Mouse (Mus musculus): ENCODE data around the gene Kcnk5. TPM values are rescaled to one million over a fixed set of nuclear protein-coding genes. Genes with fewer than 3 reads are reported as not detected.

Kcnk5 gene
- polyA plus RNA-seq, 1 experiment from 2014 or later = 2.5 TPM

DNA sequence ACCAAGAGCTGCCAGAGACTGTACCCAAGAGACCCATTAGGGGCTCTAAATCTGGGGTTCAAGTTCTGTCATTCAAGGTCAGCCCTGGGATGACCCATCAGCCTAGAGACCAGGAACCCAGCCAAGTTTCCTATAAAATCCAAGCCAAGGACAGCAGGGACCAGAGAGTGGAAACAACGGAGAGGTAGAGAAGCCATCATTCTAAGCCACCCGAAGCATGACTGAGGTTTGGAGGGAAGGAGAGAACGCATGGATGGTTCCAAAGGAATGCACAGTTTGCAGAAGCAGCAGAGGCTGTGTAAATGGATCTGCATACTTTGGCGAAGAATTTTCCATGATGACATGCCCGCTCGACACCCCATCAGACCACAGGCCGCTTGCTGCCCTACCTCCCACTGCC lies 33.8 kb downstream of the Kcnk5 start:
- Histone ChIP-seq H3K27ac (ENCODE audit: low read length) (no peak overlapping the region), H3K36me3 (ENCODE audit: control insufficient read depth, insufficient read depth) (no peaks in the 10 kb centered on the region), H3K27me3 (replicated peaks; ENCODE audit: control insufficient read depth, insufficient read depth, low read length) (no peaks in the 10 kb centered on the region), H3K9ac (replicated peaks; ENCODE audit: low read depth, low read length) (no peak overlapping the region), H3K4me2 (ENCODE audit: low read length) (no peak overlapping the region), H3K4me3 (replicated peaks; ENCODE audit: low read length) (no peak overlapping the region), H3K4me1 (replicated peaks; ENCODE audit: control insufficient read depth, insufficient read depth, low read length) (0 out of 2 replicates have a peak, but pooled peaks cover 2% of the 10 kb centered on the region), H3K9me3 (ENCODE audit: control insufficient read depth, low read length) (no peaks in the 10 kb centered on the region)
- no peak for ATAC-seq
- 97% methylated on average over 7 of the region's 7 CpGs for WGBS

DNA sequence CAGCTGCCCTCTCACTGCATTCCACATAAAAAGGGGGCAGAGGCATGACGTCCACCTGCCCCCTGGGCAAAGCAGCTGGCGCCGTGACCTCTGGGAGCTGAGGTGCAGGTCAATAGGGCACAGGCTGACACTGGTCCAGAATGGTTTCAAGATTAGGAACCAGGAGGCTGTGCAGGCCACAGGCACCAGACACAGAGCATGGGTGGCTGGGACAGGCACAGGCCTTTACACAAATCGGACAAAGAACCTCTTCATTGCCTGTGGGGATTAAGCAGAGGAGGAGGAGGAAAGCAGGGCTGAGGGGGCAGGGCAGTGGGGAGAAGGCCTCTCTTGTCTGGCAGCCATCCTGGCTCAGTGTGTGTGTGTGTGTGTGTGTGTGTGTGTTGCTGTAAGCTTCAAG lies 37.5 kb downstream of the Kcnk5 start:
- ATAC-seq = peak; percentile 28; the same call in 1 of the 2 replicates
- WGBS = 19% methylated on average over 4 of the region's 4 CpGs
- no peak overlapping the region for H3K4me3 ChIP-seq (replicated peaks; ENCODE audit: low read length)
- no peaks in the 10 kb centered on the region for H3K36me3 ChIP-seq (ENCODE audit: control insufficient read depth, insufficient read depth)
- H3K9ac ChIP-seq (replicated peaks; ENCODE audit: low read depth, low read length) = no peak overlapping the region
- no peak overlapping the region for H3K4me2 ChIP-seq (ENCODE audit: low read length)
- 0 out of 2 replicates have a peak, but pooled peaks cover 2% of the 10 kb centered on the region for H3K4me1 ChIP-seq (replicated peaks; ENCODE audit: control insufficient read depth, insufficient read depth, low read length)
- H3K27ac ChIP-seq (ENCODE audit: low read length) = no peak overlapping the region
- no peaks in the 10 kb centered on the region for H3K9me3 ChIP-seq (ENCODE audit: control insufficient read depth, low read length)
- H3K27me3 ChIP-seq (replicated peaks; ENCODE audit: control insufficient read depth, insufficient read depth, low read length) = no peaks in the 10 kb centered on the region

DNA sequence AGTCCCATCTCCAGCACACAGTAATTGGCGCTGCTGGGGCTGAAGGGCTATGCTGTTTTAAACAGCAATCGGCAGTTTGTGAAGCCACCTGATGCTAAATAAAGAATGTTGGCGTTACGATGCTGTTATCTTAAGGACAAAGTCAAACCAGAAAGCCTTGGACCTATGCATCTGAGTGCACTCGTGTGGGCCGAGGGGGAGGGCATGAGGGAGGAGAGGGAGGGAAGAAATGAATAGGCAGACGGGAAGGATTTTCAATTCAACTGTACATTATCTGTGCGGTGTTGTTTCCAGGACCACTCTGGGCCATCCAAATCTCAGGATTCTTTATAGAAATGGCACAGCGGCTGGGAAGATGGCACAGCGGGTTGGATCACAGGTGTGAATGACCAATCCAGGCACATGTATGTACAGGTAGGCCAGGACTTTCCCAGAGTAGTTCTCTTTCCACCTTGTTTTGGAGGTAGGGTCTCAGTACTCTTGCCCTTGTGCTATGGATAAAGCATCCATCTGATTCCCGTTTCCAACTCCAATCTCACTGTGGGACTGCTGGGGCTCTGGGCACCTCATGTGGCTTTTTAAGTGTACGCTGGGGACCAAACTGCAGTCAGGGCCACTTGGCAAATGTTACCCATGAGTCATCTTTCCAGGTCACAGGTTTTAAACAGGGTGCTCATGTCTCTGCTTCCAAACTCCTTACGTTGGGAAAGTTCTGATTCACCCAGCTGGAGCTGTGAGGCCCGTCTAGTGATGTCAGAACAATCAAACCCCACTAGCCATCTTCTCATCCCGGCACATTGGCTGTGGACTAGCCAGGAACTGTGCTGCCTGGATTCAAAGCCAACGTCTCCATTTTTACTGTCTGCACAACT lies 42.9 kb downstream of the Kcnk5 start, which contains the start of gene Saysd1:
Gene Saysd1 (minus strand): TSS at position 51 of the 872 bp plus-strand sequence.
- 84% methylated on average over 16 of the region's 16 CpGs for WGBS
- Histone ChIP-seq H3K9ac (replicated peaks; ENCODE audit: low read depth, low read length) (no peak within 1 kb of the TSS), H3K27me3 (replicated peaks; ENCODE audit: control insufficient read depth, insufficient read depth, low read length) (no peaks in the 10 kb centered on the region), H3K4me1 (replicated peaks; ENCODE audit: control insufficient read depth, insufficient read depth, low read length) (0 out of 2 replicates have a peak, but pooled peaks cover under 1% of the 10 kb centered on the region), H3K27ac (ENCODE audit: low read length) (no peak within 1 kb of the TSS), H3K4me3 (replicated peaks; ENCODE audit: low read length) (no peak within 1 kb of the TSS), H3K36me3 (ENCODE audit: control insufficient read depth, insufficient read depth) (no peaks in the 10 kb centered on the region), H3K9me3 (ENCODE audit: control insufficient read depth, low read length) (no peaks in the 10 kb centered on the region), H3K4me2 (ENCODE audit: low read length) (no peak within 1 kb of the TSS)
- no peak for ATAC-seq

DNA sequence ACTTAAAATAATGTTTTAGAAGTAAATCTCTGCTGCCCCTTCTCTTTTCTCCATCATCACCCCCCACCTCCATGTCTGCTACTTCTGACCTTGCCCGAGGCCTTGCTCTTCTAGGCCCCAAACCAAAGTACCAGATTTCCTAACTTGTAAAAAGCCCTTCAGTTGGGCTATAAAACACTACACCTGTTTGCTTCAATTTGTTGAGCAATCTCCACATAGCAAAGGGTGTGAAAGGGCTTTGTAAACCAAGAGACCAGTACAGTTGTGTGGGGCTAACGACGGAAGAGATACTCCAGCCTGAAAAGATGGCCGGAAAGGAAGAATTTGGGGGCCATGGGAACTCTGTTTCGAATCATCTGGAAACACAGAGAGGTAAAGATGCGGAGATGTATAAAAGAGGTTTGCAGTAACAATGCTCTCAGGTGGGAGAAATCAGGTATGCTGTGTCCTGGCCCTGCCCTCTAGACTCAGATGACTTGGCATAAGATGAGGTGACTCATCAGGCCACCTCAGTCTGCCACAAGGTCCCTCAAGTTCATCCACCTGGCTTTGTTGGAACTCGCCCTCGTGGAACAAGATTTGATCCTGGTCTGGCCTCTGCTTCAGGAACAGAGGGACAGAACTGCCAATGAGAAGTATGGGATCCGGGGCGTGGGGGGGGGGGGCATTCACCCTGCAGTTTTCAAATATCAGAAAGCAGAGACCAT lies 46.5 kb downstream of the Kcnk5 start:
- H3K9me3 ChIP-seq (ENCODE audit: control insufficient read depth, low read length) = no peaks in the 10 kb centered on the region
- no peak overlapping the region for H3K4me3 ChIP-seq (replicated peaks; ENCODE audit: low read length)
- no peaks in the 10 kb centered on the region for H3K27me3 ChIP-seq (replicated peaks; ENCODE audit: control insufficient read depth, insufficient read depth, low read length)
- no peak for ATAC-seq
- H3K9ac ChIP-seq (replicated peaks; ENCODE audit: low read depth, low read length) = no peak overlapping the region
- H3K36me3 ChIP-seq (ENCODE audit: control insufficient read depth, insufficient read depth) = no peaks in the 10 kb centered on the region
- WGBS = 85% methylated on average over 10 of the region's 10 CpGs
- H3K27ac ChIP-seq (ENCODE audit: low read length) = no peak overlapping the region
- no peak overlapping the region for H3K4me2 ChIP-seq (ENCODE audit: low read length)
- no peaks in the 10 kb centered on the region for H3K4me1 ChIP-seq (replicated peaks; ENCODE audit: control insufficient read depth, insufficient read depth, low read length)

DNA sequence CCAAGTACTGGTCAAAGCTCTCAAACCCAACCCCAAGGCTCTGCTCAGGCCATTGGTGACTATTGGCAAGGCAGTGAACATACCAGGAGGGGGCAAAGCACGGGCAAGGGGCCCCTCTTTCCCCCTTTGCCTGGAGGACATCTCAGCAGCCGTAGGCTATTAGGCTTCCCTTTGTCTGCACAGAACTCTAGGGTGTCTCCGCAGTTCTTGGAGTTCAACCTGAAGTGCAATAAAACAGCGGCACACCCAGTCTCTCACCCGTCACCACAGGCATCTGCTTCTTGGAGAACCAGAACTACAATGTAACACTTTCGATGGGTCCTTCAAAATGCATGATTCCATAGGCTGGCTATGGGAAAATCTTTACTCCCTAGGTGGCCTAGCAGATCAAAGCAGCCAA lies 53.4 kb downstream of the Kcnk5 start:
- Histone ChIP-seq H3K4me3 (replicated peaks; ENCODE audit: low read length) (no peak overlapping the region), H3K36me3 (ENCODE audit: control insufficient read depth, insufficient read depth) (no peaks in the 10 kb centered on the region), H3K4me2 (ENCODE audit: low read length) (no peak overlapping the region), H3K4me1 (replicated peaks; ENCODE audit: control insufficient read depth, insufficient read depth, low read length) (no peaks in the 10 kb centered on the region), H3K27ac (ENCODE audit: low read length) (no peak overlapping the region), H3K9ac (replicated peaks; ENCODE audit: low read depth, low read length) (no peak overlapping the region), H3K27me3 (replicated peaks; ENCODE audit: control insufficient read depth, insufficient read depth, low read length) (no peaks in the 10 kb centered on the region), H3K9me3 (ENCODE audit: control insufficient read depth, low read length) (no peaks in the 10 kb centered on the region)
- ATAC-seq = no peak
- 90% methylated on average over 6 of the region's 6 CpGs for WGBS

DNA sequence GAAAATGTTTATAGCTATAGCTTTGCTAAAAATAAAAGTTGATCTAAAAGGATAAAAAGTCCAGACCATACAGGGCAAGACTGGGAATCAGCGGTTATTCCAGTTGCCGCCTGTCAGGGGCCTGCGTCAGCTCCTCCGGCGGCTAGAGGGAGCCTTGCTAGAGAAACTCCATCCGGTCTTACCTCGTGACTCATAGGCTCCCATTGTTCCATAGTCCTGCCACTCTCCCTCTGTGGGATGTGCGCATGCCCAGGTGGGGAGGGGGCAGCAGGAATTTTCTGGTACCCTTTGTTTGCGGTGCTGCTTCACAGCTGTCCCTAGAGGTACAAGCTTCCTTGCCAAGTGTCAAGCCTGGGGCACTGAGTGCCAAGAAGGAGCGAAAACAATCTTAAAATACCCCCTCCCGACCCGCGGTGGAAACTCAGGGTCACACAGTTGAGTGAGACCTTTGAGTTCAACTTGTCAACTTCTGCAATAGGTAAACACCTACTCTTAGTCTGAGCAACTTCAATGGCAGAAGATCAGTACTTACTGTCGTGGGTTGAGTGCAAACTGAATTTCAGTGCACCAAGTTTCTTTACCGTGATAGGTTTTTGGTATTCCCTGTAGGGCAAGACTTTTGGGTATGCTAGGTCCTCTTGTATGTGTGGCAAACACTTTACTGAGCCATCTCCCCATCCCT lies 54.1 kb downstream of the Kcnk5 start:
- Histone ChIP-seq H3K27ac (ENCODE audit: low read length) (no peak overlapping the region), H3K27me3 (replicated peaks; ENCODE audit: control insufficient read depth, insufficient read depth, low read length) (no peaks in the 10 kb centered on the region), H3K36me3 (ENCODE audit: control insufficient read depth, insufficient read depth) (no peaks in the 10 kb centered on the region), H3K9me3 (ENCODE audit: control insufficient read depth, low read length) (no peaks in the 10 kb centered on the region), H3K4me1 (replicated peaks; ENCODE audit: control insufficient read depth, insufficient read depth, low read length) (no peaks in the 10 kb centered on the region), H3K4me3 (replicated peaks; ENCODE audit: low read length) (no peak overlapping the region), H3K4me2 (ENCODE audit: low read length) (no peak overlapping the region), H3K9ac (replicated peaks; ENCODE audit: low read depth, low read length) (no peak overlapping the region)
- 82% methylated on average over 15 of the region's 15 CpGs for WGBS
- ATAC-seq = no peak

DNA sequence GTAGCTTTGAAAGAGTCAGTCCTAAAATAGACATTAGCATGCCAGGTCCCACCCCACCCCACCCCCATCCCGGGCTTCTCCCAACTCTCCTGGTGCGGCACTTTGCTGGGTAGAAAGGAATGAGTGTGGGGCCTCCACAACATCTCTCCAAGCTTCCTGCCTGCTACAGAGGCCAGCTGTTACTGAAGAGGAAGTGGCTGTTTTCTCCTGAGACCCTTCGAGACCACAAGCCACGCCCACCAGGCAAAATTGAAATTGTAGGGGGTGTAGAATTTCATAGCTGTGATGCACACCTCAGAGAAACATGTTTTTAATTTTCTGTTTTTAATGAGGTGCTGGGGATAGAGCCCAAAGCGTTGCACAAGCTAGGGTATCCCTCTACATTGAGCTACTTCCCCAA lies 60.7 kb downstream of the Kcnk5 start:
- no peak overlapping the region for H3K4me3 ChIP-seq (replicated peaks; ENCODE audit: low read length)
- H3K36me3 ChIP-seq (ENCODE audit: control insufficient read depth, insufficient read depth) = no peaks in the 10 kb centered on the region
- WGBS = 73% methylated on average over 5 of the region's 5 CpGs
- H3K27me3 ChIP-seq (replicated peaks; ENCODE audit: control insufficient read depth, insufficient read depth, low read length) = no peaks in the 10 kb centered on the region
- no peak overlapping the region for H3K27ac ChIP-seq (ENCODE audit: low read length)
- H3K9ac ChIP-seq (replicated peaks; ENCODE audit: low read depth, low read length) = no peak overlapping the region
- no peak for ATAC-seq
- H3K4me1 ChIP-seq (replicated peaks; ENCODE audit: control insufficient read depth, insufficient read depth, low read length) = no peaks in the 10 kb centered on the region
- no peaks in the 10 kb centered on the region for H3K9me3 ChIP-seq (ENCODE audit: control insufficient read depth, low read length)
- H3K4me2 ChIP-seq (ENCODE audit: low read length) = no peak overlapping the region

DNA sequence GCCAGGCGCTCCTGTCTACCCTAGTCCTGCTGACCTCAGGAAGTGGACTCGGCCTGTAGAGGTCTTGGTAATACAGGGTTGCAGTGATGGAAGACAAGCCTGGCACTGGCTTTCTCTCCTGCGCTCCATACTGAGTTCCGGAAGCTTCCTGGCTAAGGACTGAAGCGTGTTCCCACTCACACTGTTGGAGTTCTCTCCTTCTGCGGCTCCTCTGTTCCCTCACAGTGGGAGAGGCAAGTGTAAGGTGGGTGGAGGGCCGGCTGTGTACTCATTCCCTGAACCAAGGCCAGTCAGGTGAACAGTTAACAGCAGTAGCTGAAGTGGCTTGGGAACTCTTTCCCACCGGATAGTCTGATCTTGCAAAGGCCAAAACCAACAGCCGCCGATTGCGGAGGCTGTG lies 61.6 kb downstream of the Kcnk5 start:
- H3K4me3 ChIP-seq (replicated peaks; ENCODE audit: low read length) = no peak overlapping the region
- no peaks in the 10 kb centered on the region for H3K36me3 ChIP-seq (ENCODE audit: control insufficient read depth, insufficient read depth)
- no peaks in the 10 kb centered on the region for H3K4me1 ChIP-seq (replicated peaks; ENCODE audit: control insufficient read depth, insufficient read depth, low read length)
- no peak overlapping the region for H3K27ac ChIP-seq (ENCODE audit: low read length)
- H3K9ac ChIP-seq (replicated peaks; ENCODE audit: low read depth, low read length) = no peak overlapping the region
- H3K9me3 ChIP-seq (ENCODE audit: control insufficient read depth, low read length) = no peaks in the 10 kb centered on the region
- ATAC-seq = no peak
- H3K4me2 ChIP-seq (ENCODE audit: low read length) = no peak overlapping the region
- H3K27me3 ChIP-seq (replicated peaks; ENCODE audit: control insufficient read depth, insufficient read depth, low read length) = no peaks in the 10 kb centered on the region
- 93% methylated on average over 11 of the region's 11 CpGs for WGBS

DNA sequence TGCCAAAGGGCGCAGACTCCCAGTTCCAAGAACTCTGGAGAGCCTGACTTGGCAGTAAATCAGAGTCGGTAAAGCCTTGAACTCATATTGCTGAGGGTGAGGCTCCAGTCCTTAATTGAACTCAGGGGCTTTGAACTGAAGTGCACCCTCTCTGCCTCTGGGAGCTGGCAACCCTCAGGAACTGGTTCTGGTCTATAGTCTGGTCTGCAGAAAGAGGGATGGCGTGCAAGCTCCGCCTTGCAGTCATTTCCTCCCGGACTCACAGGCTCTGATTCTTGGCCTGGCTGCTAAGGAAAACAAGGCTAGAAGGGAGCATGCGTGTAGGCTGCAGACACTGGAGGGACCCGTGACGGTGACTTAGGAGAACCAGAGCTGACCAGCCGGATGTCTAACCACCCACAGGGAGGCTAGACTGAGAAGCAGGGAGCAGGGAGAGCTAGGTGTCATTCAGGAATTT lies 65.4 kb downstream of the Kcnk5 start:
- no peaks in the 10 kb centered on the region for H3K27me3 ChIP-seq (replicated peaks; ENCODE audit: control insufficient read depth, insufficient read depth, low read length)
- WGBS = 70% methylated on average over 9 of the region's 9 CpGs
- H3K27ac ChIP-seq (ENCODE audit: low read length) = no peak overlapping the region
- no peak overlapping the region for H3K4me3 ChIP-seq (replicated peaks; ENCODE audit: low read length)
- H3K9ac ChIP-seq (replicated peaks; ENCODE audit: low read depth, low read length) = no peak overlapping the region
- no peak overlapping the region for H3K4me2 ChIP-seq (ENCODE audit: low read length)
- ATAC-seq = no peak
- no peaks in the 10 kb centered on the region for H3K36me3 ChIP-seq (ENCODE audit: control insufficient read depth, insufficient read depth)
- no peaks in the 10 kb centered on the region for H3K4me1 ChIP-seq (replicated peaks; ENCODE audit: control insufficient read depth, insufficient read depth, low read length)
- H3K9me3 ChIP-seq (ENCODE audit: control insufficient read depth, low read length) = 0 out of 2 replicates have a peak, but pooled peaks cover 3% of the 10 kb centered on the region

All from forebrain, embryonic 16.5 days (tissue).